Mouse (Mus musculus) heart, adult 2 months (tissue): Measurements from ENCODE around the gene Acbd6.

ENCODE experiments used
- CTCF ChIP-seq: fragments of 200-600 bp; IDR thresholded peaks from 2 replicates; pipeline ENCODE4 v1.8.1; 2022; ENCODE audit warnings: antibody characterized with exemption, mild to moderate bottlenecking, moderate library complexity
- EP300 ChIP-seq: fragments of 200-500 bp; IDR thresholded peaks from 2 replicates; pipeline ENCODE4 v1.6.1; 2011; ENCODE audit warnings: low read depth, low read length, control low read depth; ENCODE audit not compliant: insufficient read depth
- POLR2A ChIP-seq: fragments of 200-500 bp; IDR thresholded peaks from 2 replicates; pipeline ENCODE4 v1.6.1; 2011; ENCODE audit warnings: mild to moderate bottlenecking, low read depth, low read length, control low read depth; ENCODE audit not compliant: insufficient read depth

GRCm38 (mm10) chr1:155510263-155510662 is 47.7 kb upstream of the Acbd6 start:
- no peak for TF ChIP-seq CTCF
- no peak for TF ChIP-seq POLR2A
- no peak for TF ChIP-seq EP300
